Mouse (Mus musculus) urinary bladder, adult 18-20 months (tissue): ENCODE results near the gene Gm37240.

Experiments used
- DNase-seq, 2 experiments: peaks; one replicate each; pipeline ENCODE4 v3.0.0; 2022; ENCODE audit warnings: low spot score in 2 of 2, mixed read lengths in 2 of 2

Gene Gm37240

GRCm38 (mm10) chr3:85417663-85418062 lies 469.7 kb downstream of the Gm37240 start:
- DNase-seq = no peak

GRCm38 (mm10) chr3:85398841-85399240 lies 488.5 kb downstream of the Gm37240 start:
- no peak for DNase-seq

GRCm38 (mm10) chr3:85398483-85398835 lies 488.9 kb downstream of the Gm37240 start:
- no peak for DNase-seq

GRCm38 (mm10) chr3:85397816-85398482 lies 489.4 kb downstream of the Gm37240 start:
- no peak for DNase-seq

- no peak for DNase-seq
These were observed 493.9 kb downstream of the Gm37240 start for GRCm38 (mm10) chr3:85393395-85393794.

- DNase-seq = no peak
These were observed 495.6 kb downstream of the Gm37240 start for GRCm38 (mm10) chr3:85391756-85392155.

- DNase-seq = no peak
These were observed 496.2 kb downstream of the Gm37240 start for GRCm38 (mm10) chr3:85391111-85391510.

- DNase-seq = no peak
These were observed 501.9 kb downstream of the Gm37240 start for GRCm38 (mm10) chr3:85385371-85385770.

- DNase-seq = no peak
These were observed 504.0 kb downstream of the Gm37240 start for GRCm38 (mm10) chr3:85383330-85383729.

GRCm38 (mm10) chr3:85378703-85379395 lies 508.5 kb downstream of the Gm37240 start:
- no peak for DNase-seq

GRCm38 (mm10) chr3:85377946-85378702 lies 509.2 kb downstream of the Gm37240 start:
- DNase-seq = no peak

- DNase-seq = no peak
These were observed 509.8 kb downstream of the Gm37240 start for GRCm38 (mm10) chr3:85377505-85377904.

- no peak for DNase-seq
These were observed 510.8 kb downstream of the Gm37240 start for GRCm38 (mm10) chr3:85376541-85376940.

- DNase-seq = no peak
These were observed 514.3 kb downstream of the Gm37240 start for GRCm38 (mm10) chr3:85373039-85373438.

- DNase-seq = no peak
These were observed 517.5 kb downstream of the Gm37240 start for GRCm38 (mm10) chr3:85369847-85370246.

GRCm38 (mm10) chr3:85369157-85369556 lies 518.2 kb downstream of the Gm37240 start:
- DNase-seq = no peak

GRCm38 (mm10) chr3:85368354-85369120 lies 518.8 kb downstream of the Gm37240 start:
- no peak for DNase-seq

- no peak for DNase-seq
These were observed 522.6 kb downstream of the Gm37240 start for GRCm38 (mm10) chr3:85364591-85365343.

- no peak for DNase-seq
These were observed 524.4 kb downstream of the Gm37240 start for GRCm38 (mm10) chr3:85362883-85363282.

- no peak for DNase-seq
These were observed 530.9 kb downstream of the Gm37240 start for GRCm38 (mm10) chr3:85356373-85356772.

GRCm38 (mm10) chr3:85348021-85348420 lies 539.3 kb downstream of the Gm37240 start:
- no peak for DNase-seq
